Mouse (Mus musculus): ENCODE measurements around the gene Ugt1a9.

- TF ChIP-seq CTCF (IDR thresholded peaks at IDR 0.05; ENCODE audit: low read depth, low read length): no peak
- no peak for TF ChIP-seq POLR2A (IDR thresholded peaks at IDR 0.05; ENCODE audit: borderline replicate concordance, low read depth, low read length)
Measured at GRCm38 (mm10) chr1:88199996-88200395, 129.4 kb downstream of the Ugt1a9 start.
